Mouse (Mus musculus): ENCODE measurements around the gene Hsd17b14. TPM values are rescaled to one million over a fixed set of nuclear protein-coding genes. Genes with fewer than 3 reads are reported as not detected.
"Not testable (repeated sequence)": the region's sequence is repeated elsewhere in the genome, so short reads cannot be mapped to it uniquely, and the experiment has no call there.

Gene Hsd17b14
- total RNA-seq, 4 experiments from 2014 or later: 0.72 to 2.6 (median 1.2) TPM; not detected in 1

GRCm38 (mm10) chr7:45527169-45527568, 27.5 kb upstream of the Hsd17b14 start:
- DNase-seq (ENCODE audit: low spot score in 2 of 2): not testable (repeated sequence)

GRCm38 (mm10) chr7:45529461-45529860, 25.2 kb upstream of the Hsd17b14 start:
- DNase-seq (ENCODE audit: low spot score in 2 of 2): no peak

GRCm38 (mm10) chr7:45530643-45531042, 24.1 kb upstream of the Hsd17b14 start:
- no peak for DNase-seq (ENCODE audit: low spot score in 2 of 2)

GRCm38 (mm10) chr7:45535676-45536075, 19.0 kb upstream of the Hsd17b14 start:
- no peak for DNase-seq (ENCODE audit: low spot score in 2 of 2)

DNA sequence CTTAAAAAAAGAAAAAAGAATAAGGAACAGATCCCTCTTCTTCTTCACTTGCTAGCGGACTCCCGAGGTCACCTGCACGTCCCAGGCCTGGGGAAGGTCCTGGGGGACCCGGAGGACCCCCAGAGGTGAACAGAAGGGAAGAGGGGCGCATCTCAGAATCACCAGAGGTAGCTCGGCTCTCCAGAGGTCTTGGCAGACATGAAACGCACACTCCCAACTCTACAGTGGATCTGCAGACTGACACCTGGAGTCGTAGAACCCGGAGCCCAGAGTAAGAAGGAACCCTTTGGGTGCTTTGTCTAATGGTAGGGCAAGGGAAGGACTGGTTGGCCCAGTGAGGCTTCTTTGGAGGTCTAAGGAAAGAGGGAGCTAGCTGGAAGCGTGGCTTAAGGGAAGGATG, 17.1 kb upstream of the Hsd17b14 start:
- DNase-seq (ENCODE audit: low spot score in 2 of 2): no peak

DNA sequence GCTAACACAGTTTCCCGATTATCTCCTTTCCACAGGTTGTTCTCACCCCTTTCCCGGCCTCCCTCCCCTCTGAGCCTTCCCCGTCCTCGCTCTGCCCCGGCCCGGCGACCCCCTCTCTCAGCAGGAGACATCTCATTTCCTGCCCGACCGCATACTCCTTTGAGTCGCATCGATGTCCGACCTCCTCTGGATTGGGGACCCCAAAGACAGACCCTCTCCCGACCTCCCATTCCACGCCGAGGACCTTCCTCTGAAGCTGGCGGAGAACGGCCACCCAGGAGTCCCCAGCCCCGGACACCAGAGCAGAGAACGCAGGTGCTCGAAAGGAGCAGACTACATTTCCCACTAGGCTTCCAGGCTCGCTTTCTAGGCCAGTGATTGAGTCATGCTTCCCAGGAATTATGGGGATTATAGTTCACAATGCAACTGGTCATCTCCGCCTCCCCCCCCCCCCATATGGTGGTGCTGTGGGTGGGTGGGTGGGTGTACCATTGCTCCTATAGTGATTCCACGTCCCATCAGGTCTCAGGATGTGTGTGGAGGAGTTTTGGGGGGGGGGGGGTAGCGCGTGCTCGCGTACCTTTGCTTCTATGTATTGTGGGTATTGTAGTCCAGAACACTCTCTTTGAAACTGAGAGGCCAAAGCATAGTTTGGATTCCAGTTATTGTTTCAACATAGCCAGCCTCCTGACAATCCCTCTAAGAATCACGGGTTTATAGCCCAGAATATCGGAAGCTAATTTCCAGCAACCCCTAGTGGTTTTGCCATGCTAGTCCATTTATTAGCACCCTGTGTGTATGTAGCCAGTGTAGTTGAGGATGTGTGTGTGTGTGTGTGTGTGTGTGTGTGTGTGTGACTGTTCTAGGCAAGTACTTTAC, 16.3 kb upstream of the Hsd17b14 start:
- peak; percentile 47 to 60 for DNase-seq (ENCODE audit: low spot score in 2 of 2)

DNA sequence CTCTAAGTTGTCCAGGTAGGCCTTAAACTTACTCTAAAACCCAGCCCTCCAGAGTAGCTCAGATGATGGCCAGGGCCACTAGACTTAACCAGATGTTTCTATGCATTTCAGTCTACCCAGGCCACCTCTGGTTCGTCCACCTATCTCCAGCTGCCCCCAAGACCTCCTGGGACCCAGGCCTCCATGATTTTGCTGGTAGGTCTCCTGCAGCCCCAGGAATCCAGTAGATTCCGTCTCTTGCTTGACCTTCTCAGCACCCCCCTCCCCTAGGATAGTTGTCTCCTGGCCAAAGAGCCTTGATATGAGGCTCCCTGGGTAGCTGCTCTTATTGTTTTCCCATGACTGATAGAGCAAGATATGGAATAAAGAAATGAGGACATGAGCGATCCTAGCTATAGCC, 15.6 kb upstream of the Hsd17b14 start:
- no peak for DNase-seq (ENCODE audit: low spot score in 2 of 2)

GRCm38 (mm10) chr7:45540213-45540612, 14.5 kb upstream of the Hsd17b14 start:
- no peak for DNase-seq (ENCODE audit: low spot score in 2 of 2)

GRCm38 (mm10) chr7:45544525-45544924, 10.2 kb upstream of the Hsd17b14 start:
- no peak for DNase-seq (ENCODE audit: low spot score in 2 of 2)

- no peak for DNase-seq (ENCODE audit: low spot score in 2 of 2)
Observed at GRCm38 (mm10) chr7:45549641-45550436, 4.9 kb upstream of the Hsd17b14 start.

DNA sequence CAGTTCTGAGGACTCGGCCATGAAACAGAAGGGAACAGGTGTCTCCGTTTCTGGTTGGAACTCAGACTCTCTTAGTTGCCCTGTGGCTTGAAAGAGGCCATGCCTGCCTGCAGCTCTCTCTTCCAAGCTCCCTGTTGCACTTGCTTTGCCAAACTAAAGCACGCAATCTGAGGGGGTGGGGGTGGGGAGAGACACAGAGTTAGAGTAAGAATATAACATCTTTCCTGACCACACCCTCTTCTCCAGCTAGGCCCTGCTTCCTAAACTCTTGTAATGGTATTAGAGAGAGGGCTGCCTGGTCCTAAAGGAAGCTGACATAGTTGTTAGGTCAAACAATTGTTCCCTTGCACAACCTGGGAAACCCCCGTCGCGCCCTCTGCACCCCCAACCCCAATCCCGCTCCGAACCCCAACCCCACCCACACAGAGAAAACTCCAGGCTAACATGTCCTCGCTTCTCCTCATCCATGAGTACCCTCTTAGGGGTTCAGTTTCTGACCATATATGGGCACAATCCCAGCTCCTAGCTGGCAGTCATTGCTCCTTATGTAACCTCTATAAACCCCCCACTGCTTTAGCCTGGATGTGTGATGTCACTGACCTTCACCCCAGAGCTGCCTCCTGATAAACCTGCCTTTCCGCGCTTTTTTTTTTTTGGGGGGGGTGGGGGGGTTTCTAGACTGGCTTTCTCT, 3.7 kb upstream of the Hsd17b14 start:
- DNase-seq (ENCODE audit: low spot score in 2 of 2): no peak

DNA sequence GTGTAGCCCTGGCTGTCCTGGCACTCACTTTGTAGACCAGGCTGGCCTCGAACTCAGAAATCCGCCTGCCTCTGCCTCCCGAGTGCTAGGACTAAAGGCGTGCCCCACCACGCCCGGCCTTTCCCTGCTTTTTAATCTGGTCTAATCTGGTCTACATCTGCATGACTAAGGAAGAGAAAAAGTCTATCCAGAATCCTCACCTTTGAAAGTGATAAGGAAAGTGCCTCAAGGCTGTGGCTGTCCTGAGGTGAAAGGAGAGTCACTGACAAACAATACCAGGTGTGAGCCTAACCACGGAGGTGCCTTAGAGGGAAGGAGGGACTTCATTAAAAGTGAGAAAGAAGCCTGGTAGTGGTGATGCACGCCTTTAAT, 3.2 kb upstream of the Hsd17b14 start:
- no peak for DNase-seq (ENCODE audit: low spot score in 2 of 2)

DNA sequence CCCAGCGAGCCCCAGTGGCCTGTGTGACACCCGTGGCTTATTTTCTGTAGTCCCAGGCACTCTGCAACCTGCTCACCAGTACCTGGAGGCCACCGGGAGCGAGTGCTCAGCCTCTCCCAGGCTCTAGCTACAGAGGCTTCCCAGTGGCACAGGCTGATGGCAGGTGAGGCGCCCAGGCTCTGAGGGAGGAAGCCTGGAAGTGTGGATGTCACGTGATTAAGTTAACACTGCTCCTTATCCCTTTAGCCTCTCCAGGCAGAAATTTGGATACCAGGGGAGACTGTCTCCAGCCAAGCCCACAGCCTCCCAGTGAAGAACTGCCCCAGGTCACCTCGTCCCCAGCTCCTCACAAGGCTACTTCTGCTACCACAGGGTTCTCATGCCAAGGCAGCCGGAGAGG, 1.2 kb upstream of the Hsd17b14 start:
- no peak for DNase-seq (ENCODE audit: low spot score in 2 of 2)

DNA sequence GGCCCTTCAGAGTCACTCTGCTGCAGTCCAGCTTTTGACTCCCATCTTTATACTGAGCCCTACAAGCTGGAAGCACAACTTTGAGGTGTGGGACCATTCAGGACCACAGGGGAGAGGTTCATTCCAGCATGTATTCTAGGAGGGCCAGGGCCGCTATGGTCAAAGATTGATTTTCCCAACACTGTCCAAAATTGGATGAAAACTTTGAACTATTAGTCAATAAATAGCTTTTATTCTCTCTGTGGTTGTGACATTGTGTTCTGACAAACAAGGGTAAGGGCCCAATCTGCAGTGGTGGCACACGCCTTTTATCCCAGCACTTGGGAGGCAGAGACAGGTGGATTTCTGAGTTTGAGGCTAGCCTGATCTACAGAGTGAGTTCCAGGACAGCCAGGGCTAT, 703 bp upstream of the Hsd17b14 start:
- DNase-seq (ENCODE audit: low spot score in 2 of 2): no peak

DNA sequence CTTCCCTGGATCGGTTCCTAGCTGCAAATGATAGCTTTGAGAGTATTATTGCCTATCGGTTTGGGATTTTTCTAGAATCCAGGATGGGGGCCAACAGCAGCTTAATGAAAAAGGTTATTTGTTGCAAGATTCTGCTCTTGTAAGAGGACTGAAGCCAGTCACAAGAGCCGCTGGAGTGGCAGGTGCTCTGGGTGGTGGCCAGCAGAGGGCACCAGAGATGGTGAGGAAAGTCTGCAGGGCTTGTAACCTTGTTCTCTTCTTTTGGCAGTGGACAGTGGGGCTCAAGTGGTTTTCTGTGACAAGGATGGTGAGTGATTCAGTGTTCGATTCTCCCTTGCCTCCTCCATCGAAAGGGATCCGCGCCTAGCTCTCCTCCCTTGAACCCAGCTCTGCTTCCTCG, 1.1 kb downstream of the Hsd17b14 start:
- DNase-seq (ENCODE audit: low spot score in 2 of 2): peak in 1 of 2 experiments; percentile 64

GRCm38 (mm10) chr7:45558907-45559306, 4.2 kb downstream of the Hsd17b14 start:
- no peak for DNase-seq (ENCODE audit: low spot score in 2 of 2)

GRCm38 (mm10) chr7:45560241-45560640, 5.5 kb downstream of the Hsd17b14 start:
- DNase-seq (ENCODE audit: low spot score in 2 of 2): no peak

DNA sequence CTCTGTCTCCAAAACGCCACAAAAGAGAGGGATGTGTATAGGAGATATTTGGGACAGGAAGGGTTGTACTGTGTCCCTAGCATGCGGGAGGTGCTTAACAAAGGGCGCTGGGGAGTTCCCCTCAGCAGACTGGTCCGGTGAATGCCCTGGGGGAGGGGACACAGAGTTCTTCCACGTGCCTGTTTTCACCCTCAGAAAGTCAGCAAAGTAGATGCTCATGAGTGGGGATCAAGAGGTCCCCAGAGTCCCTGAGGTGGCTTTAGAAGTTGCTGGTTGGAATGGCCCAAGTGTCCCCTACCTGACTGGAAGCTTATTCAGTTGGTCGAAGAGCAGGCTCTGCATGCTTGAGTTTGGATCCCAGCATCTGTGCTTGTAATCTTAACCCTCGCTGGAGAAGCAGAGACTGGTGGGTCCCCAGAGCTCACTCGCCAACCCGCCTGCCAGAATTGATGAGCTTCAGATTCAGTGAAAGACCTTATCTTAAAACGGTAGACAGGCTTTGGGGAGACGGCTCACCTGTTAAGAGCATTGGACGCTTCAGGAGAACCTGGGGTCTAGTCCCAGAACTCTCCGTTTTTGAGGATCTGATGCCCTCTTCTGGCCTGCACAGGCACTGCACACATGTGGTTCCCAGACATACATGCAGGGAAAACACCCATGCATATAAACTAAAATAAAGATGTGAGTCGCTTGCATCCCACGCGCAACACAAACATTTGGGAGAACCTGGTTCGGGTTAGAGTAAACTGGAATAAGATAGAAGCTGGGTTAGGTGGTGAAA, 6.3 kb downstream of the Hsd17b14 start:
- DNase-seq (ENCODE audit: low spot score in 2 of 2): peak; percentile 50 to 81

DNA sequence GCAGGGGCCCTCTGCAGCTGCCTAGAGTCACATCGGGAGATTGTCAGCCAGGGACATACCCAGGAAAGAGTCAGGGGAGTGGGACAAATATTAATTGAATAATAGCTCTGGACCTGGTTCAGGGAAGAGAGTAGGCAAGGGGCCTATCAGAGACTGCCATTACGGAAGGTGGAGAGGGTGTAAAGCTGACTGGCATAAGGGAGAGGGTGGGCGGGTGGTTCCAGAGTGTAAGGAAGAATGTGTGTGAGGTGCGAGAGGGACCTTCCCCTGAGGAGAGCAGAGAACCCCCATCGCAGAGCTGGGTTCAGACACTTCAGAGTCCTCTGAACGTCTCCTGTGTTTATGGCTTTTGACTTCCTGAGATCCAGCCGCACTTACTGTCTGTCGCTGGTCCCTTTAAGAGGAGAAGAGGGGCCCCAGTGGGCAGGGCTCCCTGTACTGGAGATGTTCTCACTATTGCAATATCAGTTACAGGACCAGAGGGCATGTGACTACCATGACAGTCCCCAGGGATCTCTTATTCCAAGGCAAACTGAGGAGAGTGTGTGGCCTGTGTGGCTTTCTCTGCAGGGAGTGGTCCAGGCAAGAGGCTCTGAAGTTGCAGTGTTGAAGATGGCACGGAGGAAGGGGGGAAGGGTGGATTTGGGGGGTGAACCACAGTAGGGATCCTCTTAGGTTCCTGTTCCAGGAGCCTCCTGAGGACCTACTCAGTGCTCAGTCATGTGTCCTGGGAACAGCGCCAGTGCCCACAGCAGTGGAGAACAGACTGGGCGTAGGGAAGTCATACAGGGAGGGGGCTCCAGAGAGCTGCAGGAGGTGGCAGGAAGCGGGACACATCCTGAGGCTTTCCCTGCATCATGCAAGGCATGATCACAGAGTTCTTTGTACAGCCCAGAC, 7.2 kb downstream of the Hsd17b14 start:
- no peak for DNase-seq (ENCODE audit: low spot score in 2 of 2)

GRCm38 (mm10) chr7:45564811-45565210, 10.1 kb downstream of the Hsd17b14 start:
- DNase-seq (ENCODE audit: low spot score in 2 of 2): no peak
